Mouse (Mus musculus) adrenal gland, adult 8-10 months (tissue): ENCODE results near the gene Sdr42e1. TPM values are rescaled to one million over a fixed set of nuclear protein-coding genes. Genes with fewer than 3 reads are reported as not detected.

Experiments used
- DNase-seq: peaks from one replicate; pipeline ENCODE4 v3.0.0; 2022
- total RNA-seq, 4 experiments: library from RNA; stranded (reverse); gene quantifications; 2 replicates each; pipeline ENCODE4 v1.2.4; 2022

The Sdr42e1 gene
- total RNA-seq, 4 experiments from 2014 or later, result 1.6 to 3.5 (median 2.0) TPM

- DNase-seq, result no peak
Measured at GRCm38 (mm10) chr8:117660358-117661031, 13.0 kb downstream of the Sdr42e1 start.

- no peak for DNase-seq
Measured at GRCm38 (mm10) chr8:117658990-117659389, 14.5 kb downstream of the Sdr42e1 start.

GRCm38 (mm10) chr8:117652318-117652717 is 21.2 kb downstream of the Sdr42e1 start:
- no peak for DNase-seq

GRCm38 (mm10) chr8:117646440-117646839 is 27.0 kb downstream of the Sdr42e1 start:
- DNase-seq, result no peak

GRCm38 (mm10) chr8:117646020-117646419 is 27.5 kb downstream of the Sdr42e1 start:
- DNase-seq, result no peak

GRCm38 (mm10) chr8:117645486-117645885 is 28.0 kb downstream of the Sdr42e1 start:
- no peak for DNase-seq

GRCm38 (mm10) chr8:117639631-117640030 is 33.9 kb downstream of the Sdr42e1 start:
- DNase-seq, result no peak

- DNase-seq, result no peak
Measured at GRCm38 (mm10) chr8:117637462-117637861, 36.0 kb downstream of the Sdr42e1 start.

GRCm38 (mm10) chr8:117634406-117634805 is 39.1 kb downstream of the Sdr42e1 start:
- no peak for DNase-seq

- no peak for DNase-seq
Measured at GRCm38 (mm10) chr8:117632532-117632931, 41.0 kb downstream of the Sdr42e1 start.

GRCm38 (mm10) chr8:117627096-117627495 is 46.4 kb downstream of the Sdr42e1 start:
- no peak for DNase-seq

- no peak for DNase-seq
Measured at GRCm38 (mm10) chr8:117626040-117626838, 47.2 kb downstream of the Sdr42e1 start.

- DNase-seq, result no peak
Measured at GRCm38 (mm10) chr8:117612861-117613260, 60.6 kb downstream of the Sdr42e1 start.

Other genes starting within 250 kb of the Sdr42e1 start
- gene Plcg2, start 175.4 kb downstream of the Sdr42e1 start, total RNA-seq, result 1 to 10 TPM; 6.7 to 8.9 (median 8.1) TPM
- not detected for gene Hsd17b2, start 28.2 kb upstream of the Sdr42e1 start, total RNA-seq
- 10 to 100 TPM; 17.5 to 24.0 (median 21.9) TPM for gene Mphosph6, start 128.3 kb upstream of the Sdr42e1 start, total RNA-seq